Mouse (Mus musculus): ENCODE data around the gene Pafah1b2. TPM values are rescaled to one million over a fixed set of nuclear protein-coding genes. Genes with fewer than 3 reads are reported as not detected.

Pafah1b2 gene
- polyA plus RNA-seq, 1 experiment from 2014 or later: 220 TPM

DNA sequence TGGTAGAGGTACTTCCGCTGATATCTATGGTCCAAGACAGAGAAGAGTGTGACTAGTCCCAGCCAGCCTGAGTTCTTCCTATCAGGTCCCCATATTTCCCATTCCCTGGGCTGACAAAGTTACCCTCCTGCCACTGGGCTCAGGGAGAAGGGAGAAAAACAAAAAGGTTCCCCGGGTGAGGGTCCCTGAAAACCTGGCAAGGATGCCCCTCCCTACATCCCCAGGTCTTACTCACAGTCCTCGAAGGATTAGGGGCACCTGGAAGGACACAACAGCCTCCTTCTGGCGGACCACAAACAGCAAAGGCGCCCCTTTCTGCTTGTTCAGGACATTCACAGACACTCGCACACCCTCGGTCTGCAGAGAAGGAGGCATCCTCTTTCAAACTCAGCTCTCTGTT is 59.6 kb downstream of the Pafah1b2 start:
- peak overlapping the region; percentile 94 for H3K9ac ChIP-seq (replicated peaks)
- H3K27ac ChIP-seq: no peak overlapping the region
- 88% methylated on average over 7 of the region's 7 CpGs for WGBS
- H3K36me3 ChIP-seq: peaks cover 48% of the 10 kb centered on the region
- H3K4me1 ChIP-seq (replicated peaks): peaks cover 23% of the 10 kb centered on the region
- peak overlapping the region; percentile 84; the same call in 1 of the 2 replicates for H3K4me2 ChIP-seq
- no peaks in the 10 kb centered on the region for H3K27me3 ChIP-seq
- ATAC-seq (ENCODE audit: insufficient number of reproducible peaks, insufficient read depth, low FRiP score, low TSS enrichment, low read depth): no peak
- H3K4me3 ChIP-seq (replicated peaks): no peak overlapping the region
- H3K9me3 ChIP-seq: no peaks in the 10 kb centered on the region

DNA sequence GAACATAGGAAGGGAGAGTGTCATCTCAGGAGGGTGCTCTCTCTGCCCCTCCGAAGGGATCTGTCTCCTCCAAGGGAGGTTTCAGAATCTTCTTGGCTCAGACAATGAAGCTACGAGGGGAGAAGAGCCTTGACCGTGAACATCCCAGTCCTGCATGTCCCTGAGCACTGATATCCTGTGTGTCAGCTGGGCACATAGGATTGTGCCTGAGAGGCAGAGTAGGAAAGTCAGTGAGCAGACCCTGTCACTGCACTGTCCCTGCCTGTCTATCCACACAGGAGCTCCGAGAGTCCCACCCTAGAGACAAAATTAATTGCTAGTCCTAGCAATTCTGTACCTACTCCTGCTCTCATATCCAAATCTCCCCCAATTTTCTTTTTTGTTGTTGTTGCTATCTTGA is 60.4 kb downstream of the Pafah1b2 start:
- H3K4me2 ChIP-seq: no peak overlapping the region
- peaks cover 54% of the 10 kb centered on the region for H3K36me3 ChIP-seq
- H3K4me1 ChIP-seq (replicated peaks): peaks cover 23% of the 10 kb centered on the region
- WGBS: 94% methylated on average over 4 of the region's 4 CpGs
- H3K9me3 ChIP-seq: no peaks in the 10 kb centered on the region
- ATAC-seq (ENCODE audit: insufficient number of reproducible peaks, insufficient read depth, low FRiP score, low TSS enrichment, low read depth): no peak
- H3K4me3 ChIP-seq (replicated peaks): no peak overlapping the region
- H3K9ac ChIP-seq (replicated peaks): no peak overlapping the region
- H3K27me3 ChIP-seq: no peaks in the 10 kb centered on the region
- no peak overlapping the region for H3K27ac ChIP-seq

DNA sequence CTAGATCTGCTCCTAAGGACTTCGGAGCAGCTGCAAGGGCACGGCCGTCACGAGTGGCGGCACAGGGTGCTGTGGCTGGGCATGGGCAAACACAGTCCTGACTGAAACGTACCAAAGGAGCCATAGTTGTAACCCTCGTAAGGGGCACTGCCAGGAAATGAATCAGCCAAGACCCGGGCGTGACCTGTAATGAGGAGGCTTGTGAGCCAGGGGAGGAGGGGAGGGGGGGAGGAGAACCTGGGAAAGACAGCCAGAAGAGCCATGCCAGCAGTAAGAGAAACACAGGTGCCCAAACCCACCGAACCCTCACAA is 65.7 kb downstream of the Pafah1b2 start:
- Histone ChIP-seq H3K4me3 (replicated peaks) (no peak overlapping the region), H3K4me2 (no peak overlapping the region), H3K36me3 (peaks cover 95% of the 10 kb centered on the region), H3K4me1 (replicated peaks) (no peaks in the 10 kb centered on the region), H3K9me3 (no peaks in the 10 kb centered on the region), H3K27me3 (no peaks in the 10 kb centered on the region), H3K27ac (no peak overlapping the region), H3K9ac (replicated peaks) (no peak overlapping the region)
- 86% methylated on average over 10 of the region's 10 CpGs for WGBS
- ATAC-seq (ENCODE audit: insufficient number of reproducible peaks, insufficient read depth, low FRiP score, low TSS enrichment, low read depth): no peak

DNA sequence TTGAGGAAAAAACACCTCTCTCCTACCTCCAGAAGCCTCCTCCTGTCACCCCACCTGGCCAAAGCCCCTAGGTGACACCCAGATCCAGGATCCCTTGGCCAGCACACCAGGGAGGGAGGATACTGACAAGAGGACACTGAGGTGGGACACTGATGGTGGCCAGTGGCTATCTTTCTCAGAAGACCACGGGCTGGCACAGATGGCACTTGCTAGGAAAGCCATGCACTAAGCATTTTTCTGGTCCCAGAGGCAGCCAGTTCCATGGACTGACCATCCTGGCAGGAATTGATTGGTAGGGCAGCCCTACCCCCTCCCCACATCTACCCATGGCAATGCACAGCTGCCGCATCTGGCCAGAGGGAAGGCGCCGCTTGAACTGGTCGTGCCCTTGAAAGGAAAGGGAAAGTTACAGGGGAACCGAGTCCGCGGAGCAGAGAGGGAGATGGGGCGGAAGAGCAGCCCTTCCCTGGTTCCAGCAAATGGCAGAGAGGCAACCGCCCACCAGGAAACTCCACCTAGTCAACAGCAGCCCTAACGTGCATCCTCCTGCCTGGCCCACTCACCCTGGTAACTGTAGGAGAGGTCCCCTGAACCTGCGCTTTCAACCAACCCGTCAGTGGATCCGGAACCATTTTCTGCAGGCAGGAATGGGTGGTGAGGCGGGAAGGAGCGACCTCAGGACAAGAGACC is 66.2 kb downstream of the Pafah1b2 start:
- Histone ChIP-seq H3K27me3 (no peaks in the 10 kb centered on the region), H3K36me3 (peaks cover 95% of the 10 kb centered on the region)
- WGBS: 85% methylated on average over 16 of the region's 16 CpGs

DNA sequence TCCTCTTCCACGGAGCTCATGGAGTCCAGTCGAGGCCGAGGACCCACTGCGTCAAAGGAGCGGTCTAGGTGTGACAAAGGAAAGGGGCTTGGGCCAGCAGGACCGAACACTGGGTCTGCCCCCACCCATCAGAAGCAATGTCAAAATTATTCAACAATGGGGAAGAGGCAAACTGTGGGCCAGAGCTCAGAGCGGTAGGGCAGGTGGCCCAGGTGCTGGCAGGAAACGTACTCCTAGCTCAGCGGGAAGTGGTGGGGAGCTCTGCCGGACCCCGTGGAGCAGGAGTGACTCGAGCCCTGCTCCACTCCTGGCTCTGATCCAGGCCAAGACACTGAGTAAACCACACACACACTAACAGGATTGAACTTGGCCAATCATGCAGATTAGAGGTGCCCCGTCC is 66.8 kb downstream of the Pafah1b2 start:
- H3K9me3 ChIP-seq: no peaks in the 10 kb centered on the region
- H3K27me3 ChIP-seq: no peaks in the 10 kb centered on the region
- no peak overlapping the region for H3K4me3 ChIP-seq (replicated peaks)
- WGBS: 88% methylated on average over 13 of the region's 13 CpGs
- peaks cover 97% of the 10 kb centered on the region for H3K36me3 ChIP-seq
- H3K9ac ChIP-seq (replicated peaks): no peak overlapping the region
- H3K27ac ChIP-seq: no peak overlapping the region
- H3K4me1 ChIP-seq (replicated peaks): no peaks in the 10 kb centered on the region
- no peak overlapping the region for H3K4me2 ChIP-seq
- no peak for ATAC-seq (ENCODE audit: insufficient number of reproducible peaks, insufficient read depth, low FRiP score, low TSS enrichment, low read depth)

More for the DNA sequence above, 66.2 kb downstream of the Pafah1b2 start:
- Histone ChIP-seq H3K4me2 (no peak overlapping the region), H3K27ac (no peak overlapping the region), H3K4me1 (replicated peaks) (no peaks in the 10 kb centered on the region), H3K9ac (replicated peaks) (no peak overlapping the region; the same call in 1 of the 2 replicates), H3K9me3 (no peaks in the 10 kb centered on the region), H3K4me3 (replicated peaks) (no peak overlapping the region)
- no peak for ATAC-seq (ENCODE audit: insufficient number of reproducible peaks, insufficient read depth, low FRiP score, low TSS enrichment, low read depth)

DNA sequence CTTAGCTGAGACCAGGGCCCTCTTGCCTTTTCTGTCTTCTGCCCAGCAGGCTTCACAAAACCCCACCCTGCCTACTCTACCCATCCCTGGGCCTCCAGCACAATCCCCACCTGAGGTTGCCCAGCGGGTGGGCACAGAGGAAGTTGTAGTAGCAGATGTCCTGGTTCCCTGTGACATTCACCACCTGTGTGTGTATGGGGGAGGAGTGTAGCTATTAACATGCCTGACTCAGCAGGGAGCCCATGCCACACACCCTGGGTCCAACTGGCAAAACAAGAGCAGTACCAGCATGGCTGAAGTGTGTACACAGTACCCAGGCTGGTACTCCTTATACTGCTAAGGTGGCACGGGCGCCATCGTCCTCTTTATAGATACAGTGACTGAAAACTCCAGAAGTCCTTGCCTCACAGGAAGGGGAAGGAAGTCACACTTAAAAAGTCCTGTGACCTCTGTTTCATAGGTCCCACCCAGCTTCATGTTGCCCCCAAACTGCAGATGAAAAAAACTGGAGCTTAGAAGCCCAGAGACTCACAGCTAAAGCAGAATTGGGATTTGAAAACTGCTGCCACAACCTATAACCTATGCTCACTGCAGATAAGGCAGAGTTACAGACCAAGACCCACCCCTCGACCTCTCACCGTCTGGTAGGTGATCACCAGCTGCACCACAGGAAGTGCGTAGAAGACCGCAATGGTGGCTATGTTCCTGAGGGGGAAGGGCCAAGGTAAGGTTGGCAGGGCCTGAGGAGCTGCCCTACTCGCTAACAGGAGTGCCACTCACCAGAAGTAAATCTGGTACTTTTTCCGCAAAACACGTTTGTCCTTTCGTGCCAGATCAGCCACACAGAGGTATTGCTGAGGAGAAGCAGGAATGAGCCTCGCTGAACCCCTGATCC is 67.7 kb downstream of the Pafah1b2 start:
- Histone ChIP-seq H3K4me1 (replicated peaks) (no peaks in the 10 kb centered on the region), H3K9me3 (no peaks in the 10 kb centered on the region), H3K27ac (no peak overlapping the region), H3K4me2 (no peak overlapping the region), H3K4me3 (replicated peaks) (no peak overlapping the region), H3K36me3 (peaks cover 92% of the 10 kb centered on the region), H3K27me3 (no peaks in the 10 kb centered on the region), H3K9ac (replicated peaks) (no peak overlapping the region)
- ATAC-seq (ENCODE audit: insufficient number of reproducible peaks, insufficient read depth, low FRiP score, low TSS enrichment, low read depth): no peak
- 84% methylated on average over 13 of the region's 13 CpGs for WGBS

DNA sequence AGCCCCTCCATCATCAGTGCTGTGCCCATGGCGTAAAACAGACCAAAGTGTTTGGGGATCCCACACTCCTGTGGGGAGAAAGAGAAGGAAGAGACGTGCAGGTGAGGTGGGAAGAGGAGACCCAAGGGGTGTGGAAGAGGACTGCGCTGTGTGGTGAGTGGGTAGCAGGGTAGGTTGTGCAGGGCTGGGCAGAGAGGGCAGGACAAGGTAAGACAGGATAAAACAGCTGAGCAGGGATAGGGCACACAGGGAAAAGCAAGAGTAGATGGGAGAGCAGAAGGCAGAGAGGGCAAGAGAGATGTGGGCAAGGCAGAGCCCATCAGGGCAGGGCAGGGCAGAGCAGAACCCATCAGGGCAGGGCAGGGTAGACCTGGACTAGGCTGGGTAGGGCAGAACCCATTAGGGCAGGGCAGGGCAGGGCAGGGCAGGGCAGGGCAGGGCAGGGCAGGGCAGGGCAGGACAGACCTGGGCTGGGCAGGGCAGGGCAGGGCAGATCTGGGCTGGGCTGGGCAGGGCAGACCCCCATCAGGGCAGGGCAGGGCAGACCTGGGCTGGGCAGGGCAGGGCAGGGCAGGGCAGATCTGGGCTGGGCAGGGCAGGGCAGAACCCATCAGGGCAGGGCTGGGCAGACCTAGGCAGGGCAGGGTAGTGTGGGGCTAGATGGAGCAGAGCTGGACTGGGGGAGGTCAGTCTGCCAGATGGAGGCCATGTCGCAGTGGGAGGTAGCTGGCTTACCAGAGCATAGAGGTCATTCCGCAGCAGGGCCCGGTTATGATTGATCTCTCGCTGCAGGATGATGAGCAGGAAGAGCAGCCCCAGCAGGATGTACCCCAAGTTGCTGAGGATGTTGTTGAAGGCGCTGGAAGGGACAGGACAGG is 68.6 kb downstream of the Pafah1b2 start:
- Histone ChIP-seq H3K9me3 (no peaks in the 10 kb centered on the region), H3K4me1 (replicated peaks) (no peaks in the 10 kb centered on the region), H3K27me3 (no peaks in the 10 kb centered on the region), H3K36me3 (peaks cover 92% of the 10 kb centered on the region), H3K4me2 (no peak overlapping the region), H3K4me3 (replicated peaks) (no peak overlapping the region), H3K27ac (no peak overlapping the region), H3K9ac (replicated peaks) (no peak overlapping the region)
- no peak for ATAC-seq (ENCODE audit: insufficient number of reproducible peaks, insufficient read depth, low FRiP score, low TSS enrichment, low read depth)
- 92% methylated on average over 8 of the region's 8 CpGs for WGBS

DNA sequence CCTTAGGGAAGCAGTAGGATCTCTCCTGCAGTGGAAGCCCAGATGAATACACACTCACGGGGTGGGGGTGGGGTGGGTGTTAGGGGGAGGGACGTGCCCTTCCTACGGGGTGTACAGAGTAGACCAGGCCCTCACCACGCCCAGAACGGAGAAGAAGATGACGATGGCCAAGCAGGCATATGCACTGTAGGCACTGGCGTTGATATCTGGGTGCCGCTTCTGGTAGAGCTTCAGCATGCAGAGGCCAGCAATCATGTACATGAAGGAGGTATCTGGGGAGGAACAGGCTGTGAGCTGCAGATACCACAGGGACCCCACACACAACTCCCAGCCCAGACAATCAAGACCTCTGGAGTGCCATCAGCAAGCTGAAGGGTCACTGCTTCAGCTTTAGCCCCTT is 69.6 kb downstream of the Pafah1b2 start:
- WGBS: 94% methylated on average over 8 of the region's 8 CpGs

DNA sequence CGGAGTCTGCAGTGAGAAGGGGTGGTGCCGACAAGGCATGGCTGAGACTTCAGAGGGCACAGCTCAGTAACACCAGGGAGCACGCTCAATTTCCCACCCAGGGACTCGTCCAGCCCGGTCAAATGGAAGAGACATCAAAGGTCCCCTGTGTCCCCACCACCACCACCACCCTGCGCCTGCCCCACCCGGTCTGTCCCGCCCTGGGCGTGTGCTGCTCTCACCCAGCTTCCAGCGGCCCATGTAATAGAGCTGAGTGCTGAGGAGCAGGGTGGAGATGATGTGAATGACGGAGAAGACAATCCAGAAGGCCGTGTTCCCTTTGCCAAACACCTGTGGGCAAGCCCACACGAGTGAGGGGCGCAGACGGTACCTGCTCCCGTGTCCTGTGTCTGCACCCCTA is 70.0 kb downstream of the Pafah1b2 start:
- no peak overlapping the region for H3K9ac ChIP-seq (replicated peaks)
- H3K4me3 ChIP-seq (replicated peaks): no peak overlapping the region
- H3K27me3 ChIP-seq: no peaks in the 10 kb centered on the region
- ATAC-seq (ENCODE audit: insufficient number of reproducible peaks, insufficient read depth, low FRiP score, low TSS enrichment, low read depth): no peak
- H3K27ac ChIP-seq: no peak overlapping the region
- WGBS: 86% methylated on average over 16 of the region's 16 CpGs
- no peak overlapping the region for H3K4me2 ChIP-seq
- H3K9me3 ChIP-seq: no peaks in the 10 kb centered on the region
- peaks cover 93% of the 10 kb centered on the region for H3K36me3 ChIP-seq
- no peaks in the 10 kb centered on the region for H3K4me1 ChIP-seq (replicated peaks)

More for the DNA sequence above, 69.6 kb downstream of the Pafah1b2 start:
- H3K4me1 ChIP-seq (replicated peaks): no peaks in the 10 kb centered on the region
- no peaks in the 10 kb centered on the region for H3K9me3 ChIP-seq
- peaks cover 93% of the 10 kb centered on the region for H3K36me3 ChIP-seq
- ATAC-seq (ENCODE audit: insufficient number of reproducible peaks, insufficient read depth, low FRiP score, low TSS enrichment, low read depth): no peak
- no peak overlapping the region for H3K9ac ChIP-seq (replicated peaks)
- H3K4me3 ChIP-seq (replicated peaks): no peak overlapping the region
- no peak overlapping the region for H3K4me2 ChIP-seq
- no peaks in the 10 kb centered on the region for H3K27me3 ChIP-seq
- no peak overlapping the region for H3K27ac ChIP-seq

DNA sequence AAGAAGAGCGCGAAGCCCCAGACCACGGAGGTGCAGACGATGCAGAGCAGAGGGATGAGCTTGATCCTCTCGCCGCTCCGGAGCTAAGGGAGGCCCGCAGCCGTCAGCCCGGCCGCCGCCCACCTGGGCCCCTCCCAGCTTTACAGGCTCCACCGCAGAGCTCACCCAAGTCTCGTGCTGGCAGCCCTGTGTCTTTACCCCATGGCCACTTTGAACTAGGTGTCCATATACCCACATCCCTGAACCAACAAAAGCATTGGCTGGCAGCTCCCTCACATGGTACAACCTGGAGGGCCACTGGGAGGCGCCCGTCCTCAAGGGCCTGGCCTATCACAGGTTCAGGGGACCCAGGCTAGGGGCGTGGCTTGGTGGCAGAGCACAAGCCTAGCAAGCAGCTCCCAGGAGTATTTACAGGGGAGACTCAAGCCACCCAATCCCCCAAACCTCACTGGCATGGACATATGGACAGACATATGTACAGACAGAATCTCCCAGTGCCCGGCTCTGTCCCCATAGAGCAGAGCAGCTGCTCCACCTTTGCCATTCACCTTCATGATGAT is 71.1 kb downstream of the Pafah1b2 start:
- peaks cover 4% of the 10 kb centered on the region for H3K27me3 ChIP-seq
- H3K4me2 ChIP-seq: no peak overlapping the region
- H3K27ac ChIP-seq: no peak overlapping the region
- no peak for ATAC-seq (ENCODE audit: insufficient number of reproducible peaks, insufficient read depth, low FRiP score, low TSS enrichment, low read depth)
- H3K9ac ChIP-seq (replicated peaks): no peak overlapping the region
- 59% methylated on average over 18 of the region's 18 CpGs for WGBS
- H3K9me3 ChIP-seq: no peaks in the 10 kb centered on the region
- no peak overlapping the region for H3K4me3 ChIP-seq (replicated peaks)
- peaks cover under 1% of the 10 kb centered on the region; the same call in 1 of the 2 replicates for H3K4me1 ChIP-seq (replicated peaks)
- peaks cover 85% of the 10 kb centered on the region for H3K36me3 ChIP-seq

DNA sequence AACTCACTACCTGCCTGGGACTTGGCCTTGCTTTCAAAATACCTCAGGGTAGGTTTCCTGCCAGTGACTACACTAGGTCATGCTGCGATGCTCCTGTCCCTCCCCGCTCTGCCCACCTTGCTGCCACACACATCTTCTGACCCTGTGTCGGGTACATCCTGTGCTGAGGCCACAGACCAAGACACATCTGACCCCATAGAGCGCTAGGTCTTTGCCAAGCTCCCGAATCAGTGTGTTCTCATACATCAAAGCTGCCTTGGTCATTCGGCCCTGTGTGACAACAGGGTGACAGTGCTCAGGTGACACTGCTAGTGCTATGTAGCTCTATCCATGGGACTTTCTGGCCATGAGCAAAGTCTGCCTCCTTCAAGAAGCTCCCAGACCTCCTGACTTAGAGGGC is 72.7 kb downstream of the Pafah1b2 start:
- Histone ChIP-seq H3K4me3 (replicated peaks) (no peak overlapping the region), H3K27ac (no peak overlapping the region), H3K4me1 (replicated peaks) (peaks cover 13% of the 10 kb centered on the region), H3K9me3 (no peaks in the 10 kb centered on the region), H3K4me2 (no peak overlapping the region), H3K9ac (replicated peaks) (no peak overlapping the region), H3K27me3 (peaks cover 14% of the 10 kb centered on the region), H3K36me3 (peaks cover 69% of the 10 kb centered on the region)
- no peak for ATAC-seq (ENCODE audit: insufficient number of reproducible peaks, insufficient read depth, low FRiP score, low TSS enrichment, low read depth)
- 88% methylated on average over 6 of the region's 6 CpGs for WGBS
